Mouse (Mus musculus): ENCODE results near the gene Pth2.

DNA sequence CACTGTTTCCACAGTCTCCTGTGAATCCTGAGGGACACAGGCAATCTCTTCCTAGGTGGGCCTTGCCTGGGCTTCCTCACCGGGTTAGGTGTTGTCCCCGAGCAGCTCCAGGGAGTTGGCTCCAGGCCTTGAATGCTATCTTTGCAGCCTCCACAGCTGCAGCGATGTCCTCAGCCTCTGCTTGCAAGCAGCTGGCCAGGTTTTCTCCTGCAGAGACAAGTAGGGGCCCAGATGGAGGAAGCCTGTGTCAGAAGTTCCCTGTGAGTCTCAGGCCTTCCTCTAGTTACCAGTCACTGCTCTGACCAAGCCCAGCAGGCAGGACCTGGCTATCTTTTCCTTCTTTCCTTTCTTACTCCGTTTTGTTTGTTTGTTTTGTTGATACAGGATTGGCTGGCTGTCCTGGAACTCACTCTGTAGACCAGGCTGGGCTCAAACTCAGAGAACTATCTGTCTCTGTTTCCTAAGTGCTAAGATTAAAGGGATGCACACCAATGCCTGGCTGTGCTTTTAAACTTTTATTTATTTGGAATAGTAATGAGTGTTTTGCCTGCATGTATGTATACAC, 32.2 kb upstream of the Pth2 start:
- TF ChIP-seq POLR2A (IDR thresholded peaks at IDR 0.05; ENCODE audit: insufficient read depth, low read depth, low read length) (no peak), CTCF (IDR thresholded peaks at IDR 0.05) (no peak)

All from heart, adult 2 months (tissue).